Mouse (Mus musculus) spleen, adult 2 months (tissue): ENCODE data around the gene 2310033P09Rik.

Experiments
- CTCF ChIP-seq: fragments of 200-500 bp; IDR thresholded peaks from 2 replicates; pipeline ENCODE4 v1.5.1; 2011; ENCODE audit warnings: mild to moderate bottlenecking, inconsistent platforms; ENCODE audit not compliant: insufficient read depth, insufficient read length, insufficient replicate concordance; ENCODE audit errors: extremely low read depth
- POLR2A ChIP-seq: fragments of 200-500 bp; IDR thresholded peaks from 2 replicates; pipeline ENCODE4 v1.6.1; 2011; ENCODE audit warnings: low read depth, low read length, inconsistent platforms

DNA sequence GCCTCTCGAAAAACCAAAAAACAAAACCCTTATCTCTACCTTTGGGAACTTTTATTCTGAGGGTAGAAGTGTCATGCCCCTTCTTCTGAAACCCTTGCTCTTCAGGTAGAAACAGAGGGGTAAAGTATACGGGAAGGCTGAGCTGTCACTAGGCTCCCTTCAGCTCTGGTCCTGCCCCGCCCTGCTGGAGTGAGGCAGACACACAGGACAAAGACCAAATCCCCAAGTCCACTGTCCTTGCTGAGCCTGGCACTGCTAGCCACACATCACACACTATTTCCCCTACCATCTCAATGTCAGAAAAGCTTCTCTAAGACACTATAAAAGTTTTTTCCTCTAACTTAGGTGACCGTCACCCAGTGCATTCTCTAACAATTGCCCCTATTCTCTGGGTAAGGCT is 14.2 kb downstream of the 2310033P09Rik start:
- no peak for TF ChIP-seq CTCF
- no peak for TF ChIP-seq POLR2A
